Mouse (Mus musculus) G1E (cell line): ENCODE measurements at regions not wholly inside any gene's neighbourhood (a gene's known extent, or its start where the extent isn't known, plus 50 kb on each side); places are given as distances from the start of the nearest gene placed in this dataset.

ENCODE experiments used
- ATAC-seq: 2 replicates; pipeline ENCODE4 v1.8.0; 2016; ENCODE audit warnings: mild to moderate bottlenecking; ENCODE audit not compliant: insufficient number of reproducible peaks, poor library complexity, low FRiP score, severe bottlenecking; ENCODE audit errors: extremely low read depth
- DNase-seq: peaks from one replicate; pipeline ENCODE4 v3.0.0; 2012; ENCODE audit warnings: low spot score
- H3K27me3 ChIP-seq: 2 replicates; pipeline ENCODE4 v1.6.1; 2012; ENCODE audit warnings: mild to moderate bottlenecking, low read length, inconsistent platforms; ENCODE audit not compliant: insufficient read depth
- H3K36me3 ChIP-seq: replicated peaks from 2 replicates; pipeline ENCODE3; 2012; ENCODE audit warnings: mild to moderate bottlenecking, inconsistent platforms
- H3K4me1 ChIP-seq: 2 replicates; pipeline ENCODE4 v1.6.1; 2012; ENCODE audit warnings: low read depth, low read length, inconsistent platforms, mixed read lengths; ENCODE audit not compliant: insufficient read depth
- H3K4me3 ChIP-seq: 2 replicates; pipeline ENCODE4 v1.5.1; 2012; ENCODE audit warnings: low read depth, mild to moderate bottlenecking, inconsistent platforms, low read length, moderate library complexity, mixed read lengths
- H3K9me3 ChIP-seq: replicated peaks from 2 replicates; pipeline ENCODE4 v1.6.1; 2012; ENCODE audit warnings: inconsistent platforms
- CTCF ChIP-seq: IDR thresholded peaks from 2 replicates; pipeline ENCODE4 v1.5.1; 2012; ENCODE audit warnings: low read depth, low read length, inconsistent platforms, mixed read lengths
- GATA1 ChIP-seq: IDR thresholded peaks from 2 replicates; pipeline ENCODE4 v1.6.1; 2012; ENCODE audit warnings: borderline replicate concordance, low read length, inconsistent platforms, mixed read lengths
- GATA2 ChIP-seq: IDR thresholded peaks from 2 replicates; pipeline ENCODE4 v1.6.1; 2012; ENCODE audit warnings: low read depth, low read length, inconsistent platforms, borderline replicate concordance
- POLR2AphosphoS5 ChIP-seq: IDR thresholded peaks from 2 replicates; pipeline ENCODE4 v1.6.1; 2012; ENCODE audit warnings: low read depth, low read length, inconsistent platforms; ENCODE audit not compliant: insufficient replicate concordance
- TAL1 ChIP-seq: conservative IDR thresholded peaks from 2 replicates; pipeline ENCODE4 v1.6.1; 2012; ENCODE audit warnings: low read depth, low read length, inconsistent platforms, mixed read lengths

DNA sequence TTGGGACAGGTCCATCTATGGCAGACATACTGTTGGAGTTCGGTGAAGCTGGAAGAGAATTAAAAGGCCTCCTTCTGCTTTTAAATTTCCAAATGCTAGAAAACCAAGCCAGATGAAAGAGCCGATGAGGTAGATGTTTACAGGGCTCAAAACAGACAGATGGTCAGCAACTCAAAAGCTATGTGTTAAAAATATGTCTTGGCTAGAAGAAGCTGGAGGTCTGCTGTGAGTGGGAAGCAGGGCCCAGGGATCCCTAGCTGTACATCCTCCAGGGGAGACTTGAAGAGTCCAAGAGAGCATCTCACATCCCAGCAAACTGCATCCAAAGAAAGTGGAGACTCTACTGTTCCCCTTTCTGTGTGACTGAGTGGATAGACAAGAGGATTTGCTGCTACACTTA lies 526.5 kb upstream of the Id2 start:
- Histone ChIP-seq H3K36me3 (no peaks in the 10 kb centered on the region), H3K4me1 (no peaks in the 10 kb centered on the region), H3K27me3 (no peaks in the 10 kb centered on the region), H3K4me3 (no peak overlapping the region), H3K9me3 (peaks cover 30% of the 10 kb centered on the region)
- TF ChIP-seq GATA2 (no peak), TAL1 (no peak), POLR2AphosphoS5 (no peak), CTCF (no peak), GATA1 (no peak)
- DNase-seq (no peak), ATAC-seq (no peak)

DNA sequence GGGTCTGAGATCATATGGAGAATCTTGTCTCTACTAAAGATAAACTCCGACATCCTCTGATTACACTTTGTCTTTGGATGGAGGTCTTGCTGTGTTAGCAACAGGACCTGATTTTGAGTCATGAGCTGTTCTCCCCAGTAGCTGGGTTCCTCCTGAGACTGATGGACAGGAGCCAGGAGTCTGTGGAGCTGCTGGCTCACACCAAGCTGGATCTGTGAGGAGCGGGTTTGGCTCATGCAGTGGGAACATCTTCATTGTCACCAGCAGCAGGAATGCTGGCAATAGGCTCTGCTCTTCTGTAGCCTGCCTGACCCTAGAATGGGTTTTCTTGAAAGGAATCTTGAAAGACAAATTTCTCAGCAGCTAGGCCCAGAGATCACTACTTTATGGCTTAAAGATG lies 524.2 kb upstream of the Id2 start:
- ATAC-seq: no peak
- peaks cover 36% of the 10 kb centered on the region for H3K9me3 ChIP-seq

DNA sequence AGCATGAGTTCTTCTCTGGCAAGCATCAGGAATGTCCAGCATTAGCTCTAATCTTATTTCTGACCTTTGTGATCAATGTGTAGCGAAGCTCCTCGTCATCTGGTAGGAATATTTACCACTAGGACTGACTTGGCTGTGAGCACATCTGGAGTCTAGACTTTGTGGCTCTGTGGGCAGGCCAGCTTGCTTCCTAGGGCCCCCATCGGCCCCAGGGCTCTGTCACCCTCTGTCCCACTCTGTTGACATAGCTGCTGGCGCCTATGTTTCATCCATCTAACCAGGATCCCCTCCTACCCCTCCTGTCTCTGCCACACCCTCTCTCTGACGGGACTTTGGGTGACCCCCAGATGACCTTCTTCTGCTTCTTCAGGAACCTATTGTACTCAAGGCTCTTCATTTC lies 520.6 kb upstream of the Id2 start:
- DNase-seq (no peak), ATAC-seq (no peak)
- peaks cover 39% of the 10 kb centered on the region for H3K9me3 ChIP-seq
- no peaks in the 10 kb centered on the region for H3K36me3 ChIP-seq
- TF ChIP-seq GATA1: no peak
- no peak for TF ChIP-seq POLR2AphosphoS5
- no peak for TF ChIP-seq TAL1
- TF ChIP-seq CTCF: no peak
- TF ChIP-seq GATA2: no peak
- no peaks in the 10 kb centered on the region for H3K27me3 ChIP-seq
- no peak overlapping the region for H3K4me3 ChIP-seq
- H3K4me1 ChIP-seq: no peaks in the 10 kb centered on the region

More for the DNA sequence above, 524.2 kb upstream of the Id2 start:
- DNase-seq: no peak
- Histone ChIP-seq H3K4me3 (no peak overlapping the region), H3K36me3 (no peaks in the 10 kb centered on the region), H3K27me3 (no peaks in the 10 kb centered on the region), H3K4me1 (no peaks in the 10 kb centered on the region)
- TF ChIP-seq CTCF (no peak), TAL1 (no peak), GATA1 (no peak), POLR2AphosphoS5 (no peak), GATA2 (no peak)

DNA sequence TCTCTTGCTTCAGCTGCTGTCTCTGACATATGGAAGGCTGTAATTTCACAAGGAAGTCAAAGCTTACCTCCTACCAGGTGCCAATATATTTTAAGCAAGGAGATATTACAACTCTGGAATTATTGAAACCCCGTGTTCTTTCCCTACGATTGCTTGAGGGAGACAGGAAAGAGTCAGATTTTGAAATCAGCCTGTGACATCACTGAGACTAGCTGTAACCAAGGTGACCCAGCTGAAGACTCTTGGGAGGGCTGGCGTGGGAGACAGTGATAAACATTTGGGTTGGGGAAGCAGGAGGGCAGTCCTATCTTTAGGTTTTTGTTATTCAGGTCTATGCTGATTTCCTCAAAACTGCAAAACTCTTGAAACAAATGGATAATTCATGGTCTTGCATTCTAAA lies 518.4 kb upstream of the Id2 start:
- Histone ChIP-seq H3K4me1 (no peaks in the 10 kb centered on the region), H3K4me3 (no peak overlapping the region), H3K27me3 (no peaks in the 10 kb centered on the region), H3K36me3 (no peaks in the 10 kb centered on the region), H3K9me3 (peaks cover 34% of the 10 kb centered on the region)
- TF ChIP-seq GATA2 (no peak), POLR2AphosphoS5 (no peak), GATA1 (no peak), CTCF (no peak), TAL1 (no peak)
- ATAC-seq (no peak), DNase-seq (no peak)

DNA sequence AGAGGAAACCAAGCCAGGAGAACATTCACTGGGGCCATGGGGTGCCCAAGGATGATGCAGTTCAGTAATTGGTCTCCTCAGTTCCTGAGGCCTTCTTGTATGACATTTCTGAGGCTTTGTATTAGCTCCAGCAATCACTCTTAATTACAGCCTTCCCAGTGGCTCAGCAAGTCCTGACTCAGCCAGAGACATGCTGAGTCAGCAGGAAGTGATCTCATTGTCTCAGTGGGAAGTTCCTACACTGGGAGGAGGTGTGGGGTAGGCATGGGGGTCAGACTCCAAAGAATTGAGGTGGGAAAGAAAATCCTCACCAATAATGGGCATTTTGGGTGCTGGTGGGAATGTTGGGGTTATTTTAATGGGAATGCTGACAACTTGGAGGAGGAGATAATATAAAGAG lies 516.5 kb upstream of the Id2 start:
- H3K27me3 ChIP-seq: no peaks in the 10 kb centered on the region
- ATAC-seq (no peak), DNase-seq (no peak)
- no peaks in the 10 kb centered on the region for H3K4me1 ChIP-seq
- no peaks in the 10 kb centered on the region for H3K36me3 ChIP-seq
- peaks cover 32% of the 10 kb centered on the region for H3K9me3 ChIP-seq
- no peak overlapping the region for H3K4me3 ChIP-seq
- no peak for TF ChIP-seq GATA1
- no peak for TF ChIP-seq TAL1

DNA sequence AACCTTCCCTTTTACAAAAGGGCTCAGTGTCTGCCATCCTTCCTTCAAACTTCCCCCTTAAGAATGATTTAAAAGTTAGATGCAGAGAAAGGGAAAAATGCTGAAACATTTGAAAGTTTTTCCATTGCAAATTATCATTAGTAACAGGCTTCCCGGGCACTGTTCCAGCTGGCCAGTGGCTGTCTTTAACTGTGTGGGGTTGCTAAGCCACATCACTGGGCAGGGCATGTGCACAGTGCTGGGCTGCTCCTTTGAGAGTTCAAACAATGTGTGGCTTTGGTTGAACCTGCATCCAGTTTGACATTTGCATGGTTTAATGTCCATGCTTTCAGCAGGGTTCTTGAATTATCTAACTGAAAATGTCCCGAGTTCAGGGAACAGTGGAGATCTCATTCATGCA lies 512.1 kb upstream of the Id2 start:
- TF ChIP-seq GATA2 (no peak), TAL1 (no peak), POLR2AphosphoS5 (no peak), CTCF (no peak), GATA1 (no peak)
- Histone ChIP-seq H3K36me3 (no peaks in the 10 kb centered on the region), H3K9me3 (peaks cover 31% of the 10 kb centered on the region), H3K27me3 (no peaks in the 10 kb centered on the region), H3K4me1 (no peaks in the 10 kb centered on the region), H3K4me3 (no peak overlapping the region)
- ATAC-seq: no peak
- no peak for DNase-seq

DNA sequence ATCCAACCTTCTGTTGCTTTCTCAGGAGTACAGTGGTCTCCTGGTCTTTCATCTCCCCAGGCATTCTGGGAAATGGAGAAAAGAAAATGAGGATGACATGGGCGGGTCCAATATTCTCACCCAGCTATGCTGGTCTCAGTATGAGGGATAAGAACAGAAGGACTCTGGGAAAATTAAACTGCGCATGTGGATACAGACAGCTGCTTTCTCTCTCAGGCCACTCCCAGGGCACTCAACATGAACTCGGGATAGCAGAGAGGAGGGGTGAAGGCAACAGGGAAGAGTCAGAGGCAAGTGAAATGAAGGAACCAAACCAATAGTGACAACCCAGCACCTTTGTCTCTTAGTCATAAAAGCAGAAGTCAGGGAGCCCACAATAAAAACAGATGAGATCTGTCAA lies 508.5 kb upstream of the Id2 start:
- Histone ChIP-seq H3K9me3 (peaks cover 43% of the 10 kb centered on the region), H3K4me3 (no peak overlapping the region), H3K27me3 (no peaks in the 10 kb centered on the region), H3K36me3 (no peaks in the 10 kb centered on the region), H3K4me1 (no peaks in the 10 kb centered on the region)
- DNase-seq (no peak), ATAC-seq (no peak)
- TF ChIP-seq TAL1: no peak
- TF ChIP-seq GATA2: no peak
- TF ChIP-seq CTCF: no peak
- TF ChIP-seq GATA1: no peak
- TF ChIP-seq POLR2AphosphoS5: no peak
